Mouse (Mus musculus): Measurements from ENCODE around the gene Lgr6.

The Lgr6 gene

DNA sequence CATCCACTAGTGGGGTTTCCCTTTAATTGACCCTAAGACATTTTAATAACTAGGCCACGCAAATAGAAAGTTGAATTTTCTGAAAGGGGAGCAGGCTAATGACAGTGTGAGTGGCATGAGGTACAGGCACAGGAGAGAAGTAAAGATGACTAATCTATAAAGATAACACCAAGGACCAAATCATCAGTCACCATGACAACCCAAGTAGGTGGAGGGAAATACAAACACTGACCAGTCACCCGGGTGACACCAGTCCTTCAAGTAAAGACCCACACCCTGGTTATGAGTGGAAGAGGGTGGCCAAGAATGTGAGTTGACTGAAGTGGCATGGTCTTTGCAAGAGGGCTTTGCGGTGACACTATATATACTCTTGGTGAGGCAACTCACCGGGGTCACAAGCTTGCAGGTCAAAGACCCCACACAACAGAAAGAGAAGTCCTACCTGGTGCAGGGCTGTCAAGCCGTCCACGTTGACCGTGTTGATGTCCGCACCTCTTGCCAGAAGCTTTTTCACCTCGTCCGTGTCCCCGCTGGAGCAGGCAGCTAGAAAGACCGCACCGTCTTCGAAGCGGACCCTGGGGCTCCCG, 149.9 kb downstream of the Lgr6 start:
- no peak for DNase-seq (ENCODE audit: low spot score)

DNA sequence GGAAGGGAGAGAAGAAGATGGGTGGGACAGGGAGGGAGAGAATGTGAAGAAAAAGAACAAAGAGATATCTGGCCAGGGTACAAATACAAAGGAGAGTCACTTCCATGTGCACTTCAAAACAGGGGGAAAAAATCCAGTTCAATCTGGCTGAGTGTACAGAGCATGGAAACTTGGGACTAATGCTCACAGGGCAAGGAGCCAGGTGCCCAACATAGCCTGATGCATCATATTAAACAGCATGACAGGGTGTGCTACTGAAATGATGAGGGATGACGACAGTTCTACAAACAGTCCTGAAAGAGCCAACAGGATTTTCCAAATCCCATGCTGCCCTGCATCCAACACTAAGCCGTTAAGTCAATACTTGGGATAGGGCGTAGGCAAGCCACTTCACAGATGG, 155.1 kb downstream of the Lgr6 start:
- DNase-seq (ENCODE audit: low spot score): no peak

DNA sequence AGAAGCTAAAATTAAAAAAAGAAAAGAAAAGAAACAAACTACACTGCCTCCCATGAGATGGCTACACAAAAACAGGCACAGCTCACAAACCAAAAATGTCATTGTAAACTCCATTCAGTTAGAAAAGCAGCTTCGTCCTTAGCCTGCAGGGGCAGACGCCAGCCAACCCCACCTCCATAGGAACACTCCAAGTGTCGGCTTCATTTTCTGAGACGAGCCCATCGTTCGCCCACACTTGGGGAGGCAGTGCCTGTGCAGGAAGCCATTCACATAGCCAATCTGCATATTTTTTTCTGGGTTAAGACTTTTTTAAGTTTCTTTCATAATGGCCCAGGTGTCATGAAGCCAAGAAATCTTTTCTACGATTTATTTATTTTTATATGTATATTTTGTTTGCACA, 157.5 kb downstream of the Lgr6 start:
- no peak for DNase-seq (ENCODE audit: low spot score)

DNA sequence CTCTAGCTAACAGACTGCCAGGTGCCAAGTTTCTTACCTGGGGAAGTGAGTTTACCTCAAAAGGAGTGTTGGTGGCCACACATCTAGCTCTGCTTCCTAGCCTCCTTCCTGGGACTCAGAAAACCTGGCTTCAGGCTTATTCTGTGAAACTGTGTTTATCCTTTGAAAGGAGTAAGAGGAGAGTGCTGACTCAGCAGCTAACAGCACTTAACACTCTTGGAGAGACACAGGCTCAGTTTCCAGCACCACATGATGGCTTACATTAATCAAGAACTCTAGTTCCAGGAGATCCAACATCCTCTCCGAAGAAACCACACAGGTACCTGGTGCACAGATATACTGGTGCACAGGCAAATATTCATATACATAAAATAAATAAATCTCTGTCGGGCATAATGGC, 162.2 kb downstream of the Lgr6 start:
- DNase-seq (ENCODE audit: low spot score): no peak

DNA sequence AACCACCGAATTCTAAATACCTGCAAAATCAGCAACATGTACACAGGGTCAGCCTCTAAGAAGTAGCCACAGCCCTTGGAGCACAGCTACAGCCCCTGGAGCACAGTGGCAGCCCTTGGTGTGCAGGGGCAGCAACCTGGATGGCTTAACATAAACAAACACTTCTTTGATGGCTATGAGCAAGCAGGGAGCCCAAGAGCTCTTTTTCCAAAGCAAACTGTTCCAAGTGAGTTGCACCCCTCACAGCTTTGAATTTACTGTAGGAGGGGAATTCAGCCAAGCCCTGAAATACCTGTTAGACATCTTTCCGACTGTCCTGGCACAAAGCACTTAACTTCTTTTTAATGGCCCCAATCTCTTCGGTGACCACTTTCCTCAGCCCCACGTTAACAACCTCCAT, 164.2 kb downstream of the Lgr6 start:
- DNase-seq (ENCODE audit: low spot score): no peak

DNA sequence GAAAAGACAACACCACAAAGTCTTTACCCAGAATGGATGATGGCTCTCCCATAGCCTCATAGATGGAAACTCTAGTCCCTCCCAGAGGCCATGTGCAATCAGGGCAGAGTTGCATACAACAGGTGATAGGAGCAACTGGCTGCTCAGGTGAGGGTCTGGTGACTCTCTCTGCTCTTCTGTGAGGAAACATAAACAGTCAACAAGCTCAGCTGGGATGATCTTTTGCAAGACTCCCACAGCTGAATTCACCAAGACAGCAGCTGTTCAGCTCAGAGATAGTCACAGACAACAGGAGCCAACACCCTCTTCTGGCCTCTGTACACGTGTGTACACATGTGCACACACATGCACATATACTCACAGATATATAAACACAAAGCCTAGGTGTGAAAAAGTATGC, 166.8 kb downstream of the Lgr6 start:
- DNase-seq (ENCODE audit: low spot score): no peak

GRCm38 (mm10) chr1:134936335-134936734, 168.7 kb downstream of the Lgr6 start:
- no peak for DNase-seq (ENCODE audit: low spot score)
